Mouse (Mus musculus) hindbrain, postnatal 0 days (tissue): ENCODE data around the gene Tenm2. TPM values are rescaled to one million over a fixed set of nuclear protein-coding genes. Genes with fewer than 3 reads are reported as not detected.

Experiments used
- ATAC-seq: fragments of 200-750 bp; cut with Nextera tagmentation; 2 replicates; pipeline ENCODE4 v1.8.0; 2017; ENCODE audit warnings: mild to moderate bottlenecking, moderate TSS enrichment, moderate library complexity
- DNase-seq: peaks from one replicate; pipeline ENCODE4 v3.0.0-alpha.2; 2015; ENCODE audit warnings: low spot score
- H3K27ac ChIP-seq: fragments of 300-500 bp; sonication (generic); 2 replicates; pipeline ENCODE4 v1.5.1; 2014; ENCODE audit warnings: mild to moderate bottlenecking
- H3K27me3 ChIP-seq: fragments of 300-500 bp; sonication (generic); 2 replicates; pipeline ENCODE4 v1.6.1; 2014; ENCODE audit warnings: low read length, mixed read lengths; ENCODE audit not compliant: insufficient read depth
- H3K36me3 ChIP-seq: fragments of 300-500 bp; sonication (generic); 2 replicates; pipeline ENCODE4 v1.6.1; 2014; ENCODE audit warnings: low read length, mixed read lengths; ENCODE audit not compliant: insufficient read depth
- H3K4me1 ChIP-seq: fragments of 300-500 bp; sonication (generic); 2 replicates; pipeline ENCODE4 v1.6.1; 2014; ENCODE audit warnings: antibody characterized with exemption, low read length, mixed read lengths; ENCODE audit not compliant: insufficient read depth
- H3K4me2 ChIP-seq: fragments of 300-500 bp; sonication (generic); 2 replicates; pipeline ENCODE4 v1.6.1; 2014; ENCODE audit warnings: low read depth, mild to moderate bottlenecking, low read length, moderate library complexity, mixed read lengths
- H3K4me3 ChIP-seq: fragments of 300-500 bp; sonication (generic); 2 replicates; pipeline ENCODE4 v1.5.1; 2014; ENCODE audit warnings: low read length
- H3K9ac ChIP-seq: fragments of 300-500 bp; sonication (generic); replicated peaks from 2 replicates; pipeline ENCODE4 v1.6.1; 2014; ENCODE audit warnings: mild to moderate bottlenecking, low read length, moderate library complexity, mixed read lengths
- H3K9me3 ChIP-seq: fragments of 300-500 bp; sonication (generic); 2 replicates; pipeline ENCODE4 v1.6.1; 2016; ENCODE audit warnings: low read length, mixed read lengths
- CTCF ChIP-seq: IDR thresholded peaks from 2 replicates; pipeline ENCODE4 v1.5.1; 2016; ENCODE audit warnings: antibody characterized with exemption, control low read depth, low read depth
- WGBS: fragments of 180-500 bp; shearing (Covaris S2); extraction: QIAGEN DNeasy Blood & Tissue Kit; methylation state at CpG from one replicate; pipeline ENCODE4 v1.1.7; 2014; 5-methylcytosine and 5-hydroxymethylcytosine counted together
- polyA plus RNA-seq: library from polyadenylated mRNA; unstranded; fragments of >200 nt; fragmentation: Nextera tagmentation; extraction: Ambion mirVana; gene quantifications from 2 replicates; pipeline ENCODE4 v1.2.1, GENCODE M21; 2015
- total RNA-seq: library from RNA; depleted of rRNA; stranded (reverse); fragments of >200 nt; gene quantifications from 2 replicates; pipeline ENCODE4 v1.2.3, GENCODE M21; 2014

The Tenm2 gene
- total and polyA plus RNA-seq, 2 experiments from 2014 or later, result 30.1 to 78.0 TPM

- Histone ChIP-seq H3K4me3 (no peak overlapping the region), H3K9me3 (no peaks in the 10 kb centered on the region), H3K27ac (no peak overlapping the region), H3K4me1 (no peaks in the 10 kb centered on the region), H3K27me3 (no peaks in the 10 kb centered on the region), H3K4me2 (no peak overlapping the region), H3K36me3 (no peaks in the 10 kb centered on the region), H3K9ac (no peak overlapping the region)
- DNase-seq (no peak), ATAC-seq (no peak)
- TF ChIP-seq CTCF, result no peak
- 42% methylated on average over 7 of the region's 7 CpGs for WGBS
These were observed 348.3 kb downstream of the Tenm2 start for GRCm38 (mm10) chr11:36887490-36887889.

- H3K9ac ChIP-seq, result no peak overlapping the region
- H3K4me3 ChIP-seq, result no peak overlapping the region
- H3K27me3 ChIP-seq, result no peaks in the 10 kb centered on the region
- 75% methylated on average over 3 of the region's 3 CpGs for WGBS
- no peak for ATAC-seq
- no peaks in the 10 kb centered on the region for H3K4me1 ChIP-seq
- H3K36me3 ChIP-seq, result no peaks in the 10 kb centered on the region
- H3K9me3 ChIP-seq, result no peaks in the 10 kb centered on the region
- no peak overlapping the region for H3K27ac ChIP-seq
- H3K4me2 ChIP-seq, result no peak overlapping the region
- DNase-seq, result no peak
- no peak for TF ChIP-seq CTCF
These were observed 349.6 kb downstream of the Tenm2 start for GRCm38 (mm10) chr11:36886147-36886546.

- WGBS, result 46% methylated on average over 4 of the region's 4 CpGs
- Histone ChIP-seq H3K9ac (no peak overlapping the region), H3K9me3 (no peaks in the 10 kb centered on the region), H3K27me3 (no peaks in the 10 kb centered on the region), H3K27ac (no peak overlapping the region), H3K4me1 (no peaks in the 10 kb centered on the region), H3K4me2 (no peak overlapping the region), H3K4me3 (no peak overlapping the region), H3K36me3 (no peaks in the 10 kb centered on the region)
- TF ChIP-seq CTCF, result no peak
- ATAC-seq (no peak), DNase-seq (no peak)
These were observed 362.8 kb downstream of the Tenm2 start for GRCm38 (mm10) chr11:36872961-36873360.

- Histone ChIP-seq H3K27me3 (no peaks in the 10 kb centered on the region), H3K9ac (no peak overlapping the region), H3K4me1 (no peaks in the 10 kb centered on the region), H3K4me2 (no peak overlapping the region), H3K27ac (no peak overlapping the region), H3K36me3 (no peaks in the 10 kb centered on the region), H3K9me3 (no peaks in the 10 kb centered on the region), H3K4me3 (no peak overlapping the region)
- DNase-seq, result no peak
- 84% methylated on average over 5 of the region's 5 CpGs for WGBS
- ATAC-seq, result no peak
- TF ChIP-seq CTCF, result no peak
These were observed 365.2 kb downstream of the Tenm2 start for GRCm38 (mm10) chr11:36870548-36870947.

- DNase-seq (no peak), ATAC-seq (no peak)
- Histone ChIP-seq H3K4me3 (no peak overlapping the region), H3K27me3 (no peaks in the 10 kb centered on the region), H3K4me2 (no peak overlapping the region), H3K27ac (no peak overlapping the region), H3K9me3 (no peaks in the 10 kb centered on the region), H3K4me1 (no peaks in the 10 kb centered on the region), H3K9ac (no peak overlapping the region), H3K36me3 (no peaks in the 10 kb centered on the region)
- TF ChIP-seq CTCF, result no peak
- WGBS, result 64% methylated on average over 3 of the region's 3 CpGs
These were observed 384.1 kb downstream of the Tenm2 start for GRCm38 (mm10) chr11:36851690-36852089.

GRCm38 (mm10) chr11:36847451-36847850 lies 388.3 kb downstream of the Tenm2 start:
- TF ChIP-seq CTCF, result no peak
- Histone ChIP-seq H3K27me3 (no peaks in the 10 kb centered on the region), H3K4me3 (no peak overlapping the region), H3K9me3 (no peaks in the 10 kb centered on the region), H3K27ac (no peak overlapping the region), H3K9ac (no peak overlapping the region), H3K36me3 (no peaks in the 10 kb centered on the region), H3K4me1 (no peaks in the 10 kb centered on the region), H3K4me2 (no peak overlapping the region)
- DNase-seq (no peak), ATAC-seq (no peak)
- 82% methylated on average over 6 of the region's 6 CpGs for WGBS

GRCm38 (mm10) chr11:36832855-36833254 lies 402.9 kb downstream of the Tenm2 start:
- H3K4me1 ChIP-seq, result no peaks in the 10 kb centered on the region
- H3K27me3 ChIP-seq, result no peaks in the 10 kb centered on the region
- TF ChIP-seq CTCF, result no peak
- ATAC-seq, result no peak
- 87% methylated on average over 4 of the region's 4 CpGs for WGBS
- no peak overlapping the region for H3K9ac ChIP-seq
- no peaks in the 10 kb centered on the region for H3K9me3 ChIP-seq
- H3K4me2 ChIP-seq, result no peak overlapping the region
- no peak for DNase-seq
- H3K27ac ChIP-seq, result no peak overlapping the region
- H3K36me3 ChIP-seq, result no peaks in the 10 kb centered on the region
- H3K4me3 ChIP-seq, result no peak overlapping the region
